Mouse (Mus musculus) C2C12 (cell line): ENCODE data around the gene Sept7.

Source experiments
- CTCF ChIP-seq: IDR thresholded peaks from one replicate; pipeline ENCODE4 v1.5.1; 2011; ENCODE audit not compliant: control insufficient read depth, insufficient read depth, insufficient read length
- FOSL1 ChIP-seq: IDR thresholded peaks from one replicate; pipeline ENCODE4 v1.8.0; 2011; ENCODE audit warnings: mild to moderate bottlenecking, low read length; ENCODE audit not compliant: poor library complexity, insufficient read depth, severe bottlenecking
- MAX ChIP-seq: IDR thresholded peaks from one replicate; pipeline ENCODE4 v1.6.1; 2011; ENCODE audit warnings: mild to moderate bottlenecking, control low read depth
- MYOG ChIP-seq: IDR thresholded peaks from one replicate; pipeline ENCODE4 v1.6.1; 2011; ENCODE audit not compliant: control insufficient read depth, insufficient read length; ENCODE audit errors: extremely low read depth
- USF1 ChIP-seq: IDR thresholded peaks from one replicate; pipeline ENCODE4 v1.6.1; 2011; ENCODE audit warnings: low read depth, mild to moderate bottlenecking, control low read depth, moderate library complexity

GRCm38 (mm10) chr9:25216210-25216609 lies 36.0 kb upstream of the Sept7 start:
- no peak for TF ChIP-seq CTCF
- no peak for TF ChIP-seq MAX
- TF ChIP-seq FOSL1: no peak
- TF ChIP-seq MYOG: no peak
- no peak for TF ChIP-seq USF1
